Mouse (Mus musculus) kidney, embryonic 15.5 days (tissue): ENCODE results near the gene Ube4b. TPM values are rescaled to one million over a fixed set of nuclear protein-coding genes. Genes with fewer than 3 reads are reported as not detected.
A peak's percentile ranks its signal among the peaks of the same experiment; 100 is the strongest.
"Not testable (repeated sequence)": the region's sequence is repeated elsewhere in the genome, so short reads cannot be mapped to it uniquely, and the experiment has no call there.

Experiments used
- ATAC-seq: fragments of 200-750 bp; cut with Nextera tagmentation; replicated peaks from 2 replicates; pipeline ENCODE4 v1.8.0; 2017; ENCODE audit warnings: moderate TSS enrichment; ENCODE audit not compliant: low FRiP score
- H3K27ac ChIP-seq: fragments of 300-500 bp; sonication (generic); 2 replicates; pipeline ENCODE4 v1.5.1; 2015; ENCODE audit warnings: mild to moderate bottlenecking, inconsistent platforms
- H3K27me3 ChIP-seq: fragments of 300-500 bp; sonication (generic); 2 replicates; pipeline ENCODE4 v1.6.1; 2015; ENCODE audit warnings: inconsistent platforms
- H3K36me3 ChIP-seq: fragments of 300-500 bp; sonication (generic); 2 replicates; pipeline ENCODE4 v1.6.1; 2015; ENCODE audit warnings: inconsistent platforms
- H3K4me1 ChIP-seq: fragments of 300-500 bp; sonication (generic); 2 replicates; pipeline ENCODE4 v1.6.1; 2015; ENCODE audit warnings: inconsistent platforms
- H3K4me2 ChIP-seq: fragments of 300-500 bp; sonication (generic); 2 replicates; pipeline ENCODE4 v1.6.1; 2015; ENCODE audit warnings: moderate library complexity, mild to moderate bottlenecking, inconsistent platforms
- H3K4me3 ChIP-seq: fragments of 300-500 bp; sonication (generic); replicated peaks from 2 replicates; pipeline ENCODE4 v1.5.1; 2015; ENCODE audit warnings: mild to moderate bottlenecking, inconsistent platforms
- H3K9ac ChIP-seq: fragments of 300-500 bp; sonication (generic); 2 replicates; pipeline ENCODE4 v1.6.1; 2015; ENCODE audit warnings: mild to moderate bottlenecking, inconsistent platforms
- H3K9me3 ChIP-seq: fragments of 300-500 bp; sonication (generic); replicated peaks from 2 replicates; pipeline ENCODE4 v1.6.1; 2016; ENCODE audit warnings: inconsistent platforms
- WGBS: fragments of 180-500 bp; shearing (Covaris S2); methylation state at CpG from one replicate; pipeline ENCODE4 v1.1.7; 2015; ENCODE audit warnings: mixed read lengths; 5-methylcytosine and 5-hydroxymethylcytosine counted together
- polyA plus RNA-seq: library from polyadenylated mRNA; unstranded; fragments of >200 nt; fragmentation: Nextera tagmentation; extraction: Ambion mirVana; gene quantifications from 2 replicates; pipeline ENCODE4 v1.2.1, GENCODE M21; 2015

The Ube4b gene
- polyA plus RNA-seq, result 48.1 and 49.6 TPM in 2 replicates

DNA sequence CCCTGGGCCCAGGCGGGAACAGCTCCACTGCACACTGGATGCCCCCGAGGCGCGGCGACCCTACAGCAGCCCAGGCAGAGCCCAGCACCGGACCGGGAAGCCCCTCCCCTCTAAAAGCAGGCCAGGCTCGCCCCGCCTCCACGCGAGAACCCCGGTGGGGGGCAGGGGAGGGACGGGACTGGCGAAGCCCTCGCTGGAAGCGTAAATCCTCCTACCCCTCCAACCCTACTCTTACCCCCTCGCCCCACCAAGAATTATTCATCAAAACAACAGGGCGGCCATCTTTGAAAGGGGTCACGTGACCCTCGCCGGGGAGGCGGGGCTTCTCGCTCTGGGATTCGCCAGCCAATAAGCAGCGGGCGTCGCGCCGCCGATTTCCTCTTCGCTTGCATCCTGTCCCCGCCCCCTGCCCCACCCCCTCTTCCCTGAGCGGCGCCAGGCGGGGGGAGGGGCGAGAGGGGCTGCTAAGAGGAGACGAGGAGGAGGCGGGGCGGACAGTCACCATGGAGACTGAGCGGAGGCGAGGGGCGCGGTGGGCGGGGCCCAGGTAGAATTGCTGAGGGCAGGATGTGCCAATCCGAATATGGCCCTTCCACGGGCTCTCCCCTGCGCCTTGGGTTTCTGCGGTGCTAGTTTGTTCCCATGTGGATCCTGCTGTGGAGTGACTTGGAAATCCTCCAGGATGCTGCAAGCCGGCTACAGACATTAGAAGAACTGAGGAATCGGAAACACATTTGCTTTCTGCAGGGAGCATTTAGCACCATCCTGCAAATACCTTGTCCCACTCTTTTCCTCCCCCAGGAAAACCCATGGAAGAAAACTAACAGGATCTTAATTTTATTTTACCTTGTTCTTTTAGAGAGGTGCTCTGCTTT, at the start of gene Ube4b:
Ube4b (minus strand) TSS at position 425 of the 875 bp plus-strand sequence.
- Histone ChIP-seq H3K9ac (peak within 1 kb of the TSS; percentile 79), H3K4me2 (peak within 1 kb of the TSS; percentile 73), H3K4me1 (peaks cover 27% of the 10 kb centered on the region), H3K9me3 (no peaks in the 10 kb centered on the region), H3K36me3 (no peaks in the 10 kb centered on the region), H3K4me3 (peak within 1 kb of the TSS; percentile 80), H3K27ac (peak within 1 kb of the TSS; percentile 99), H3K27me3 (no peaks in the 10 kb centered on the region)
- peak; percentile 95 for ATAC-seq
- under 1% methylated on average over 45 of the region's 50 CpGs for WGBS

- no peak overlapping the region for H3K27ac ChIP-seq
- no peaks in the 10 kb centered on the region for H3K4me1 ChIP-seq
- no peak overlapping the region for H3K4me2 ChIP-seq
- H3K36me3 ChIP-seq, result peaks cover 21% of the 10 kb centered on the region
- no peak for ATAC-seq
- H3K9me3 ChIP-seq, result no peaks in the 10 kb centered on the region
- no peak overlapping the region for H3K9ac ChIP-seq
- H3K4me3 ChIP-seq, result no peak overlapping the region
- WGBS, result 65% methylated on average over 7 of the region's 7 CpGs
- H3K27me3 ChIP-seq, result no peaks in the 10 kb centered on the region
Observed at GRCm38 (mm10) chr4:149475096-149475495, 48.5 kb upstream of the Ube4b start.

DNA sequence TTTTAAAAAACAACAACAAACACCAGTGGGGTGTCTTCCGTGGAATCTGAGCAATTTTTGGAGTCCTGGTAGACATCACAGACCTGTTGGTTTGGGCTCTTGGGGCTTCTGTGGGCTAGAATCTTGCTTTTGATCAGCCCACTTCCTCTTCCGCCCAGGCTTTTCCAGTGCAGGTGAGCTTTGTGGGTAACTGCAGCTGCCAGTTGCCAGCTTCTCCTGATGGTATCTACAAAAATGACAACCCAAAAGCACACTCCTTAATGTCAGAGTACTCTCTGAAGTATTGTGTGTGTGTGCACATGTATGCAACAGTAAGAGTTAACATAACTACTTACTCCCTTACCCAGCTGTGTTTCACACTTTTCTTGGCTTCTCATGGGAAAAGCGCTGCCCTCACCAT, 43.0 kb upstream of the Ube4b start:
- Histone ChIP-seq H3K27me3 (no peaks in the 10 kb centered on the region), H3K36me3 (peaks cover 44% of the 10 kb centered on the region), H3K27ac (no peak overlapping the region), H3K9me3 (no peaks in the 10 kb centered on the region), H3K9ac (no peak overlapping the region), H3K4me3 (no peak overlapping the region), H3K4me2 (no peak overlapping the region), H3K4me1 (no peaks in the 10 kb centered on the region)
- 97% methylated on average over 3 of the region's 3 CpGs for WGBS
- ATAC-seq, result no peak

GRCm38 (mm10) chr4:149463435-149463950, 36.9 kb upstream of the Ube4b start:
- Histone ChIP-seq H3K4me2 (no peak overlapping the region), H3K9me3 (no peaks in the 10 kb centered on the region), H3K9ac (no peak overlapping the region), H3K4me1 (no peaks in the 10 kb centered on the region), H3K4me3 (no peak overlapping the region), H3K36me3 (peaks cover 10% of the 10 kb centered on the region; the same call in 1 of the 2 replicates), H3K27me3 (no peaks in the 10 kb centered on the region), H3K27ac (0 out of 2 replicates have a peak overlapping the region, but pooled peaks have one; percentile 41)
- no peak for ATAC-seq
- WGBS, result 64% methylated on average over 6 of the region's 6 CpGs

GRCm38 (mm10) chr4:149462305-149462971, 35.9 kb upstream of the Ube4b start:
- ATAC-seq, result no peak
- Histone ChIP-seq H3K27ac (no peak overlapping the region), H3K27me3 (no peaks in the 10 kb centered on the region), H3K4me2 (no peak overlapping the region), H3K9ac (no peak overlapping the region), H3K9me3 (no peaks in the 10 kb centered on the region), H3K4me1 (0 out of 2 replicates have a peak, but pooled peaks cover 3% of the 10 kb centered on the region), H3K4me3 (no peak overlapping the region), H3K36me3 (peaks cover 2% of the 10 kb centered on the region; the same call in 1 of the 2 replicates)
- WGBS, result 75% methylated on average over 6 of the region's 6 CpGs

- WGBS, result 61% methylated on average over 6 of the region's 7 CpGs
- no peak overlapping the region for H3K9ac ChIP-seq
- H3K27me3 ChIP-seq, result no peaks in the 10 kb centered on the region
- H3K4me1 ChIP-seq, result 0 out of 2 replicates have a peak, but pooled peaks cover 3% of the 10 kb centered on the region
- H3K27ac ChIP-seq, result no peak overlapping the region
- no peak overlapping the region for H3K4me2 ChIP-seq
- H3K9me3 ChIP-seq, result no peaks in the 10 kb centered on the region
- no peak overlapping the region for H3K4me3 ChIP-seq
- ATAC-seq, result no peak
- H3K36me3 ChIP-seq, result no peaks in the 10 kb centered on the region
Observed at GRCm38 (mm10) chr4:149461579-149462304, 35.2 kb upstream of the Ube4b start.

- H3K27me3 ChIP-seq, H3K4me3 ChIP-seq, H3K4me2 ChIP-seq, ATAC-seq, H3K36me3 ChIP-seq, H3K27ac ChIP-seq, H3K9me3 ChIP-seq, H3K9ac ChIP-seq, H3K4me1 ChIP-seq: not testable (repeated sequence)
- WGBS, result 94% methylated on average over 2 of the region's 2 CpGs
Observed at GRCm38 (mm10) chr4:149460475-149460874, 33.9 kb upstream of the Ube4b start.

GRCm38 (mm10) chr4:149459425-149459824, 32.9 kb upstream of the Ube4b start:
- H3K36me3 ChIP-seq, result no peaks in the 10 kb centered on the region
- WGBS, result 78% methylated on average over 1 of the region's 1 CpGs
- 0 out of 2 replicates have a peak, but pooled peaks cover 3% of the 10 kb centered on the region for H3K4me1 ChIP-seq
- no peaks in the 10 kb centered on the region for H3K27me3 ChIP-seq
- no peak overlapping the region for H3K4me3 ChIP-seq
- no peak overlapping the region for H3K4me2 ChIP-seq
- no peaks in the 10 kb centered on the region for H3K9me3 ChIP-seq
- ATAC-seq, result no peak
- H3K9ac ChIP-seq, result no peak overlapping the region
- no peak overlapping the region for H3K27ac ChIP-seq

GRCm38 (mm10) chr4:149458526-149458925, 32.0 kb upstream of the Ube4b start:
- Histone ChIP-seq H3K9ac (no peak overlapping the region), H3K4me3 (no peak overlapping the region), H3K27ac (no peak overlapping the region), H3K4me1 (0 out of 2 replicates have a peak, but pooled peaks cover 3% of the 10 kb centered on the region), H3K36me3 (no peaks in the 10 kb centered on the region), H3K9me3 (no peaks in the 10 kb centered on the region), H3K27me3 (no peaks in the 10 kb centered on the region), H3K4me2 (no peak overlapping the region)
- no peak for ATAC-seq
- 77% methylated on average over 5 of the region's 5 CpGs for WGBS

GRCm38 (mm10) chr4:149457831-149458430, 31.4 kb upstream of the Ube4b start:
- no peak overlapping the region for H3K4me2 ChIP-seq
- no peak overlapping the region for H3K27ac ChIP-seq
- 0 out of 2 replicates have a peak, but pooled peaks cover 3% of the 10 kb centered on the region for H3K4me1 ChIP-seq
- no peaks in the 10 kb centered on the region for H3K9me3 ChIP-seq
- no peak overlapping the region for H3K9ac ChIP-seq
- no peak for ATAC-seq
- no peak overlapping the region for H3K4me3 ChIP-seq
- H3K36me3 ChIP-seq, result no peaks in the 10 kb centered on the region
- no peaks in the 10 kb centered on the region for H3K27me3 ChIP-seq
- WGBS, result 74% methylated on average over 6 of the region's 6 CpGs

DNA sequence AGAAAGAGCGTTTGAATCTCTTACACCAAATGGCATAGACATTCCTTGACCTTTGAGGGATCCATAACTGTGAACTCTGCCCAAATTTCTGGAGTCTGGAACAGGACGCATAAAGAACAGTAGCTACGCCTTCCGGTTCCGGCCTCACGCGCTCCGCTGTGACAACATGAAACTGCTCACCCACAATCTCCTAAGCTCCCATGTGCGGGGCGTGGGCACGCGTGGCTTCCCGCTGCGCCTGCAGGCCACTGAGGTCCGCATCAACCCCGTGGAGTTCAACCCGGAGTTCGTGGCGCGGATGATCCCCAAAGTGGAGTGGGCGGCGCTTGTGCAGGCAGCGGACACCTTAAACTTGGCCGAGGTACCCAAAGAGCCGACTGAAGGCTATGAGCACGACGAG, 30.6 kb upstream of the Ube4b start:
- 86% methylated on average over 27 of the region's 27 CpGs for WGBS
- H3K36me3 ChIP-seq, H3K9ac ChIP-seq, ATAC-seq, H3K4me3 ChIP-seq, H3K27ac ChIP-seq, H3K4me2 ChIP-seq, H3K4me1 ChIP-seq, H3K27me3 ChIP-seq, H3K9me3 ChIP-seq: not testable (repeated sequence)
